Mouse (Mus musculus) hindbrain, embryonic 13.5 days (tissue): Measurements from ENCODE around the gene Aldh18a1. TPM values are rescaled to one million over a fixed set of nuclear protein-coding genes. Genes with fewer than 3 reads are reported as not detected.
"Not testable (repeated sequence)": the region's sequence is repeated elsewhere in the genome, so short reads cannot be mapped to it uniquely, and the experiment has no call there.

Experiments
- ATAC-seq: fragments of 200-750 bp; cut with Nextera tagmentation; 2 replicates; pipeline ENCODE4 v1.8.0; 2017; ENCODE audit warnings: moderate TSS enrichment; ENCODE audit not compliant: low FRiP score
- H3K27ac ChIP-seq: fragments of 300-500 bp; sonication (generic); 2 replicates; pipeline ENCODE4 v1.5.1; 2015; ENCODE audit warnings: inconsistent platforms, mild to moderate bottlenecking, moderate library complexity
- H3K27me3 ChIP-seq: fragments of 300-500 bp; sonication (generic); 2 replicates; pipeline ENCODE4 v1.6.1; 2015; ENCODE audit warnings: mild to moderate bottlenecking, inconsistent platforms
- H3K36me3 ChIP-seq: fragments of 300-500 bp; sonication (generic); 2 replicates; pipeline ENCODE4 v1.6.1; 2015; ENCODE audit warnings: mild to moderate bottlenecking, inconsistent platforms
- H3K4me1 ChIP-seq: fragments of 300-500 bp; sonication (generic); replicated peaks from 2 replicates; pipeline ENCODE4 v1.6.1; 2015; ENCODE audit warnings: inconsistent platforms
- H3K4me2 ChIP-seq: fragments of 300-500 bp; sonication (generic); 2 replicates; pipeline ENCODE4 v1.6.1; 2015; ENCODE audit warnings: inconsistent platforms, mild to moderate bottlenecking, moderate library complexity
- H3K4me3 ChIP-seq: fragments of 300-500 bp; sonication (generic); 2 replicates; pipeline ENCODE4 v1.5.1; 2015; ENCODE audit warnings: mild to moderate bottlenecking, inconsistent platforms
- H3K9ac ChIP-seq: fragments of 300-500 bp; sonication (generic); 2 replicates; pipeline ENCODE4 v1.6.1; 2015; ENCODE audit warnings: mild to moderate bottlenecking, inconsistent platforms
- H3K9me3 ChIP-seq: fragments of 300-500 bp; sonication (generic); 2 replicates; pipeline ENCODE4 v1.6.1; 2016; ENCODE audit warnings: inconsistent platforms
- WGBS: fragments of 180-500 bp; shearing (Covaris S2); methylation state at CpG from one replicate; pipeline ENCODE4 v1.1.7; 2015; 5-methylcytosine and 5-hydroxymethylcytosine counted together
- polyA plus RNA-seq: library from polyadenylated mRNA; unstranded; fragments of >200 nt; fragmentation: Nextera tagmentation; extraction: Ambion mirVana; gene quantifications from 2 replicates; pipeline ENCODE4 v1.2.1, GENCODE M21; 2015

Aldh18a1 gene
- 62.7 and 63.8 TPM in 2 replicates for polyA plus RNA-seq

GRCm38 (mm10) chr19:40588293-40588654 is at the start of gene Aldh18a1:
Aldh18a1 (minus strand) TSS chr19:40588463.
- Histone ChIP-seq H3K4me2 (peak within 1 kb of the TSS; percentile 84), H3K27ac (peak within 1 kb of the TSS; percentile 83), H3K9me3 (no peaks in the 10 kb centered on the region), H3K4me1 (peaks cover 21% of the 10 kb centered on the region), H3K27me3 (no peaks in the 10 kb centered on the region), H3K36me3 (peaks cover 16% of the 10 kb centered on the region), H3K4me3 (peak within 1 kb of the TSS; percentile 89), H3K9ac (peak within 1 kb of the TSS; percentile 90)
- under 1% methylated on average over 34 of the region's 34 CpGs for WGBS
- ATAC-seq, result peak; percentile 95

- WGBS, result 87% methylated on average over 7 of the region's 7 CpGs
- no peak overlapping the region for H3K4me3 ChIP-seq
- H3K36me3 ChIP-seq, result no peaks in the 10 kb centered on the region; the same call in 1 of the 2 replicates
- 0 out of 2 replicates have a peak, but pooled peaks cover 3% of the 10 kb centered on the region for H3K4me1 ChIP-seq
- H3K4me2 ChIP-seq, result no peak overlapping the region
- H3K9ac ChIP-seq, result no peak overlapping the region
- H3K27ac ChIP-seq, result no peak overlapping the region
- no peak for ATAC-seq
- H3K27me3 ChIP-seq, result no peaks in the 10 kb centered on the region
- no peaks in the 10 kb centered on the region; the same call in 1 of the 2 replicates for H3K9me3 ChIP-seq
Measured at GRCm38 (mm10) chr19:40637601-40638000, 49.3 kb upstream of the Aldh18a1 start.

GRCm38 (mm10) chr19:40637091-40637490 is 48.8 kb upstream of the Aldh18a1 start:
- H3K27ac ChIP-seq, result no peak overlapping the region
- H3K4me3 ChIP-seq, result no peak overlapping the region
- H3K9me3 ChIP-seq, result no peaks in the 10 kb centered on the region; the same call in 1 of the 2 replicates
- ATAC-seq, result no peak
- no peak overlapping the region for H3K4me2 ChIP-seq
- 60% methylated on average over 4 of the region's 4 CpGs for WGBS
- H3K36me3 ChIP-seq, result no peaks in the 10 kb centered on the region; the same call in 1 of the 2 replicates
- H3K9ac ChIP-seq, result no peak overlapping the region
- no peaks in the 10 kb centered on the region for H3K27me3 ChIP-seq
- 0 out of 2 replicates have a peak, but pooled peaks cover 3% of the 10 kb centered on the region for H3K4me1 ChIP-seq

- Histone ChIP-seq H3K4me1 (no peaks in the 10 kb centered on the region), H3K4me3 (no peak overlapping the region), H3K27ac (no peak overlapping the region), H3K9ac (no peak overlapping the region), H3K36me3 (no peaks in the 10 kb centered on the region; the same call in 1 of the 2 replicates), H3K27me3 (no peaks in the 10 kb centered on the region), H3K9me3 (no peaks in the 10 kb centered on the region; the same call in 1 of the 2 replicates), H3K4me2 (no peak overlapping the region)
- 63% methylated on average over 1 of the region's 1 CpGs for WGBS
- no peak for ATAC-seq
Measured at GRCm38 (mm10) chr19:40633144-40633543, 44.9 kb upstream of the Aldh18a1 start.

GRCm38 (mm10) chr19:40632668-40633067 is 44.4 kb upstream of the Aldh18a1 start:
- 86% methylated on average over 5 of the region's 5 CpGs for WGBS

GRCm38 (mm10) chr19:40632193-40632592 is 43.9 kb upstream of the Aldh18a1 start:
- no peak for ATAC-seq
- no peak overlapping the region for H3K9ac ChIP-seq
- H3K4me2 ChIP-seq, result no peak overlapping the region
- WGBS, result 81% methylated on average over 3 of the region's 3 CpGs
- H3K9me3 ChIP-seq, result no peaks in the 10 kb centered on the region; the same call in 1 of the 2 replicates
- H3K4me1 ChIP-seq, result no peaks in the 10 kb centered on the region
- H3K36me3 ChIP-seq, result no peaks in the 10 kb centered on the region; the same call in 1 of the 2 replicates
- no peak overlapping the region for H3K4me3 ChIP-seq
- H3K27ac ChIP-seq, result no peak overlapping the region
- no peaks in the 10 kb centered on the region for H3K27me3 ChIP-seq

More at GRCm38 (mm10) chr19:40632668-40633067, 44.4 kb upstream of the Aldh18a1 start:
- ATAC-seq, result no peak
- no peaks in the 10 kb centered on the region for H3K4me1 ChIP-seq
- no peak overlapping the region for H3K27ac ChIP-seq
- H3K4me3 ChIP-seq, result no peak overlapping the region
- H3K9ac ChIP-seq, result no peak overlapping the region
- H3K27me3 ChIP-seq, result no peaks in the 10 kb centered on the region
- H3K36me3 ChIP-seq, result no peaks in the 10 kb centered on the region; the same call in 1 of the 2 replicates
- no peak overlapping the region for H3K4me2 ChIP-seq
- H3K9me3 ChIP-seq, result no peaks in the 10 kb centered on the region; the same call in 1 of the 2 replicates

GRCm38 (mm10) chr19:40630606-40631005 is 42.3 kb upstream of the Aldh18a1 start:
- Histone ChIP-seq H3K9ac (no peak overlapping the region), H3K27ac (no peak overlapping the region), H3K36me3 (no peaks in the 10 kb centered on the region; the same call in 1 of the 2 replicates), H3K4me1 (no peaks in the 10 kb centered on the region), H3K9me3 (no peaks in the 10 kb centered on the region; the same call in 1 of the 2 replicates), H3K4me3 (no peak overlapping the region), H3K4me2 (no peak overlapping the region), H3K27me3 (no peaks in the 10 kb centered on the region)
- no peak for ATAC-seq
- WGBS, result 75% methylated on average over 7 of the region's 7 CpGs

- Histone ChIP-seq H3K4me2 (no peak overlapping the region), H3K4me3 (no peak overlapping the region), H3K27me3 (no peaks in the 10 kb centered on the region), H3K9ac (no peak overlapping the region), H3K9me3 (no peaks in the 10 kb centered on the region; the same call in 1 of the 2 replicates), H3K36me3 (no peaks in the 10 kb centered on the region; the same call in 1 of the 2 replicates), H3K27ac (no peak overlapping the region), H3K4me1 (no peaks in the 10 kb centered on the region)
- WGBS, result 85% methylated on average over 3 of the region's 3 CpGs
- ATAC-seq, result no peak
Measured at GRCm38 (mm10) chr19:40630096-40630495, 41.8 kb upstream of the Aldh18a1 start.

- Histone ChIP-seq H3K4me1 (no peaks in the 10 kb centered on the region), H3K27me3 (no peaks in the 10 kb centered on the region)
- ATAC-seq, result no peak
Measured at GRCm38 (mm10) chr19:40628950-40629349, 40.7 kb upstream of the Aldh18a1 start.

GRCm38 (mm10) chr19:40625935-40626334 is 37.7 kb upstream of the Aldh18a1 start:
- Histone ChIP-seq H3K4me3 (no peak overlapping the region), H3K4me1 (no peaks in the 10 kb centered on the region), H3K4me2 (no peak overlapping the region), H3K9ac (no peak overlapping the region), H3K36me3 (no peaks in the 10 kb centered on the region), H3K27me3 (no peaks in the 10 kb centered on the region), H3K27ac (no peak overlapping the region), H3K9me3 (no peaks in the 10 kb centered on the region)
- 76% methylated on average over 12 of the region's 12 CpGs for WGBS
- no peak for ATAC-seq

More at GRCm38 (mm10) chr19:40628950-40629349, 40.7 kb upstream of the Aldh18a1 start:
- Histone ChIP-seq H3K4me2 (no peak overlapping the region), H3K9ac (no peak overlapping the region), H3K36me3 (no peaks in the 10 kb centered on the region; the same call in 1 of the 2 replicates), H3K4me3 (no peak overlapping the region), H3K27ac (no peak overlapping the region), H3K9me3 (no peaks in the 10 kb centered on the region)

GRCm38 (mm10) chr19:40621616-40622015 is 33.4 kb upstream of the Aldh18a1 start:
- not testable (repeated sequence) for H3K27ac ChIP-seq, H3K36me3 ChIP-seq, H3K4me1 ChIP-seq, H3K4me2 ChIP-seq, H3K9me3 ChIP-seq, H3K9ac ChIP-seq, ATAC-seq, H3K4me3 ChIP-seq, H3K27me3 ChIP-seq
- WGBS, result 63% methylated on average over 16 of the region's 26 CpGs

GRCm38 (mm10) chr19:40616021-40616420 is 27.8 kb upstream of the Aldh18a1 start:
- Histone ChIP-seq H3K9me3 (no peaks in the 10 kb centered on the region), H3K27me3 (no peaks in the 10 kb centered on the region), H3K4me2 (no peak overlapping the region), H3K4me3 (no peak overlapping the region), H3K36me3 (no peaks in the 10 kb centered on the region), H3K27ac (no peak overlapping the region), H3K9ac (no peak overlapping the region), H3K4me1 (peaks cover 6% of the 10 kb centered on the region)
- ATAC-seq, result no peak
- 88% methylated on average over 7 of the region's 7 CpGs for WGBS

- H3K4me2 ChIP-seq, result no peak overlapping the region
- H3K27me3 ChIP-seq, result no peaks in the 10 kb centered on the region
- H3K9me3 ChIP-seq, result no peaks in the 10 kb centered on the region
- no peaks in the 10 kb centered on the region for H3K36me3 ChIP-seq
- no peak overlapping the region for H3K27ac ChIP-seq
- no peak overlapping the region for H3K9ac ChIP-seq
- WGBS, result 84% methylated on average over 7 of the region's 7 CpGs
- ATAC-seq, result no peak
- peaks cover 11% of the 10 kb centered on the region for H3K4me1 ChIP-seq
- no peak overlapping the region for H3K4me3 ChIP-seq
Measured at GRCm38 (mm10) chr19:40614811-40615210, 26.5 kb upstream of the Aldh18a1 start.
